Mouse (Mus musculus) heart, postnatal 10 days (tissue): ENCODE results near the gene Tesc. TPM values are rescaled to one million over a fixed set of nuclear protein-coding genes. Genes with fewer than 3 reads are reported as not detected.

ENCODE experiments used
- DNase-seq, 2 experiments: peaks; one replicate each; pipeline ENCODE4 v3.0.0; 2021
- intact Hi-C: fragments of 180-260 bp; cut with DNase I; formaldehyde crosslinking; loops from one replicate; pipeline ENCODE4 v1.15.1; 2025
- total RNA-seq, 2 experiments: library from RNA; stranded (reverse); gene quantifications; 2 replicates each; pipeline ENCODE4 v1.2.3; 2021

The Tesc gene
- total RNA-seq, 2 experiments from 2014 or later, result 111 to 112 TPM

DNA sequence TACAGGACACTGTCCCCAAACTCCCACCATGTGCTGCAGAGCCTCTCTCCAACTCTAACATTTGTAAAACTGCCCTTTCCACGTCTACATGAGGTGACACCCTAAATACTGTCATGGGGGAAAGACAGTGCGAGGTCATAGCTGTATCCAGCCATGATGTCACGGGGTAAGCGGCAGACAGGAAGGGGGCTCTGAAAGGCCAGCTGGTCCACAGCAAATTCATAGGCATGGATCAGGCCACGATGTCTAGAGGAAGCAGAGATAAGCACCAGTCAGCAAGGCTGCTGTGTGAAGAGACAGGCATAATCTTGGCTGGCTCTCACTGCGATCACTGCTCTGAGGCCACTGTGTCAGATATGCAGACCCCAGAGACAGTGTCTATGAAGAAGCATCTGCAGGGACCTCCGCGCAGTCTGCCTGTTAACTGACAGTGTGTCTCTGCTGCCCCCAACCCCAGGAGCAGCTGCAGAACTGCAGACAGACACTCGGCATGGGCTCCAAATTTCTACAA, 40.5 kb downstream of the Tesc start:
- no peak for DNase-seq
- intact Hi-C loops, result loop anchor here (5.0 kb wide), 1 partner anchor 46 kb away; no protein-coding TSS in a partner anchor

DNA sequence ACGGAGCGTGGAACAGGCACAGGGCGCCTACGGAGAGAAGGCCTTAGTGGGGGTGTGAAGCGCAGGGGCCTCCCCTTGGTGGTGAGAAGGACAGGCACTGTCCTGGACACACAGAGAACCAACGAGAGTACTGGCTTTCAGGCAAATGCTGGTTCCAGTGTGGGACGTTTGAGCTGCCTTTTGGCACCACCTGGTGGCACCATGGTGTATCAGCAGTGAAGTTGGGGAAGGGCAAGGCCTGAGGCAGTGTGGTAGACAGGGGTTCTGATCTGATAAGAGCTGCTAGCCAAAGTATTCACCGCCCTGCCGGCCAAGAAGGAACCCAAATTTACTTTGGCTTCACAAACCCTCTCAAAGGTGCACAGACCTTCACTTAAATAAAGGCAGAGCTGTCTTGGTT, 41.8 kb downstream of the Tesc start:
- intact Hi-C loops, result loop anchor here (1.0 to 5.0 kb wide), 2 partner anchors 47 to 65 kb away; no protein-coding TSS in a partner anchor

DNA sequence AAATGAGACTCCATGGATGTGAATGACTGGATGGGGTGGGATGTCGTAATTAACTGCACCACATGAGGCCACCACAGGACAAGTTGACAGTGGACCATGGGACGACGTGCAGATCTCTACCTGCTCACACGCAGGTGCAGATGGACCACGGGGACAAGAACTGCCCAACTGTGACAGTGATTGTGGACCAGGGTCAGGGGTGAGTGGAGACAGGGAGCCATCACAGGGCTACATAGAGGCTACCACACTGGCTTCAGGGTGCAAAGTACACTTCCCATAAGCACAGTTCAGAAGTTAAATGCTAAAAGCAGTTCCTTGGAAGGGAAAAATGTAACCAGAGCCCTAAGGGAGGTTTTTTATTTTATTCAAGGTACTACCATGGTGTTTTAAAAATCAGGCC, 44.2 kb downstream of the Tesc start:
- intact Hi-C loops, result no loop called here
- no peak for DNase-seq

More for the DNA sequence above, 41.8 kb downstream of the Tesc start:
- peak; percentile 81 to 83 for DNase-seq

DNA sequence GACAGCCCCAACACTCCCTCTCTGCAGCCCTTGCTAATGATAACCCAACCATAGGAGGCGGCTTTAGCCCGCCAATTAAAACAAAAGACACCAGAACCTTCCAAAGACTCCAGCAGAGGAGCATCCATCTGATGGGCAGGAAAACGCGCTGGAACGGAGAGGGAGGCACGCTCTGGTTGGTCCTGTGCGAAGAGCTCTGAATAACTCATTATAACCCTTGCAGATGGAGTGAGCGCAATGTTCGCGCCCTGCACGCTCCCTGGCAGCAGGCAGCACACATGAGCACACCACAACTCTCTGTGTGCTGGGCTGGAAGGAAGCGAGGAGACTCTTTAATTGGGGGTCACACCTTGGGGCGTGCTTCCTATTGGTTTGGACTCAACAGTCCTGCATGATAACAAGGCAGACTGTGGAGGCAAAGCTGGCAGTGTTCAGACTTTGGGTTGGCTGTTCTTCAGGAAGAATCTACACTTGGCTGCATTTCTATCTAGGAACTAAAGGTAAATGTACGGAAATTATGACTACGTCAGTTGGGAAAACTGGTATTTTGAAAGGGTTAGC, 45.8 kb downstream of the Tesc start:
- no peak for DNase-seq
- intact Hi-C loops, result no loop called here

DNA sequence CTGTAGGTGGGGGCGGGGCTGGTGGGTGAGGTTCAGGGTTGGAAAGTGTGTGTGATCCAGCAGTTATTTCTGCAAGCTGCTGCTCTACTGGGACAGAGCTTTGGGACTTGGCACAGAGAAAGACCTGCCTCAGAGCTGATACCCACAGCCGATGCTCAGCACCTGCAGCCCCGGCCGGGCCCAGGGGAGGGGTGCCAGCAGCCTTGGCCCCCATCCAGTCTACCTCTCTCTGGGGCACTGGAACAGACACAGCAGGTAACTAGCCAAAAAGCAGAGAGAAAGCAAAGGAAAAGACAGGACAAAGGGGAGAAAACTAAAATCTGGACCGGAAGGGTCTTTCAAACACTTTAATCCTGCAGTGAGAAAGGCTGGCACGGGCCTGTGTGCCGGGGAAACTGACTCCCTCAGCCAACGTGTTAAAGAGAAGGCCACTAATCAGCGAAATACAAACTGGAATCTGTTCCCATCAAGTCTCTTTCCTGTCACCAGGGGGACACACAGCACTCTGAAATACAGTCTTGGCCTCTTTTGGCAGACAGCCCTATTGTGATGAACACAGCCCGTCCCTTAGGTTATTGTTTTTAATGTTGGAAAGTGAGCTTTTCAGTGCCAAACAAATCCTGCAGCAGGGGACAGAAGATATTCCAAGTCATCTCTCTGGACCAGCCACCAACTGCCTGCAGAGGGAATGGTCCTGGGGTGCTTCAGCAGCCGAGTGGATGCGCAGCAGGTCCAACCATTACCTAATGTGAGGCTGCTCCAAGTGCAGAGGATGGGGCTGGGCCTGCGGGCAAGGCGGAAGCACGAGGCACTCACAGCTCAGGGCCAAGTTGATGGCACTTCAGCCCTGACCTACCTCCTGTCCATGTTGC, 49.4 kb downstream of the Tesc start:
- intact Hi-C loops, result no loop called here
- no peak for DNase-seq

DNA sequence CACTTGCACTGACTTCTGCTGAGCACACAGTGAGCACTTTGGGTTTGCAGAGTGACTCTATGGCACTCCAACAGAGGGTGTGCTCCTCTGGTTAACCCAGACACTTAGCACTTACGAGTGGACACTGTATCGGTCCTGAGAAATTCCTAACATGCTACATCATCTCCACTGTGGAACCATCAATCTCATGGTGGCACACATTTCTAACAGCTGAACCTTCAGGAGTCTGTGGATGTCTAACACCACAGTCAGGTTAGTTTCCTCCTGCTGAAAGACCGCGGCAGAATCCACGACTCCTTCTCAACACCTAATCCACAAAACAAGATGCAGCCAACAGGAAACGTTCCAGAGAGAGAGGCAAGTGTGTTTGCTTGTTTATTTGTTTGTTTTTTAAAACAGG, 51.0 kb downstream of the Tesc start:
- DNase-seq, result no peak
- intact Hi-C loops, result no loop called here

DNA sequence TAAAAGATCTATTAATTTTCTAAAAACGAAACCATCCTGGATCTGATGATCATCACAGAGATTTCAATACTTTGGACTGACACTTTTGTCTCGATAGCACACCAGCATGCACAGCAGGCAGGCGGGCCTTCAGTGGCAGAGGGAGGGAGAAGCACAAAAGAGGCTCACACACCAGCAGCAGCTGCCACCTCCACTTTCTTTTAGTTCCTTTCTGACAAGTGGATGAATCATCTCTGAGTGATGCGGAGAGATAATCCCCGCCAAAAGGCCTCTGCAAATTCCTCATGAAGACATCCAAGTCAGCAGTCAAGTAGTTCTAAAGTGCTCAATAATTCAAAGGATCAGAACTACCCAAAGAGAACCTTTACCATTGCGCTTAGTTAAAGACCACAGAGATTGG, 51.8 kb downstream of the Tesc start:
- intact Hi-C loops, result no loop called here
- DNase-seq, result no peak

DNA sequence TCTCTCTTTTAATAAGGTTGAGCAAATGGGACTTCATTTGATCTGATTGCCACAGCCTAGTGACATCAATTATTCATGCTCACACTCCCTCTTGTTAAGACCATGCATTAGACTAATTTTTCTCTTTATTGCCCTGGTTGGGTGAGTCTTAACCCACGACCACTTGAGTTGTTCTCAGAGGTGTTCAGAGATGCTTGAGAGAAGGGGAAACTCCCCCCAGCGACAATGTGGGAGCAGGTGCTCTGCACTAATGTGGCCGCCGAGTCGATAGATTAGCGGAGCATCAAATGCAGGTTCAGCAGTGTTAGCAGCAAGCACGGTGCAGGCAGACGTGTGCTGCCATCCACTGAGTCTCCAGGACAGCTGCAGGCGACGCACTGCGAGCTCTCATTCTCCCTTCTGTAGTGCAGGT, 52.3 kb downstream of the Tesc start:
- intact Hi-C loops, result no loop called here
- DNase-seq, result no peak

DNA sequence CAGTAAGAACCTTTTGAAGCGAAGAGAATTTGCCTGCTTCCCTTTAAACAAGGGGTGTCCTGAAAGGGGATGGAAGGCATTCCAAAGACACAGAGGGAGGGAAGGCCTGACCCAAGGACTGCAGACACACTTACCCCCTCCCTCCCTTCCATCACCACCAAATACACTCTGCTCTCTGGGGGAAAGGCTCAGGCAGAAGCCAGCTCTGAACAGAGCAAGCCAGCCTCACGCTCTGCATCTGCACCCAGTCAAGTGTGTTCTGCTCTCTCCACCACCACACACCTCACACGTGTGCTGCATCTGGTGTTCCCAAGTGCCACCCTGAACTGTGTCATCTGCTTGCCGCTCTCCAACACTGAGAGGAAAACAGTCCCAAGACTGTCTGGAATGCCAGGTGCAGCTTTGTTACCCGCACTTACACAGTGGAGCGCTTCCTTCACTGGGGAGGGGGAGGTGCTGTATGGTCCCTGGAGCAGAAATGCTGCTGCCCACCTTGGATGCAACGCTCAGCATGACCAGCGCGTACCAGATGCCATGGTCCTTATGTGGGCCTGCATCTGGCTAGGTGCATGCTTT, 53.9 kb downstream of the Tesc start:
- intact Hi-C loops, result no loop called here
- no peak for DNase-seq

DNA sequence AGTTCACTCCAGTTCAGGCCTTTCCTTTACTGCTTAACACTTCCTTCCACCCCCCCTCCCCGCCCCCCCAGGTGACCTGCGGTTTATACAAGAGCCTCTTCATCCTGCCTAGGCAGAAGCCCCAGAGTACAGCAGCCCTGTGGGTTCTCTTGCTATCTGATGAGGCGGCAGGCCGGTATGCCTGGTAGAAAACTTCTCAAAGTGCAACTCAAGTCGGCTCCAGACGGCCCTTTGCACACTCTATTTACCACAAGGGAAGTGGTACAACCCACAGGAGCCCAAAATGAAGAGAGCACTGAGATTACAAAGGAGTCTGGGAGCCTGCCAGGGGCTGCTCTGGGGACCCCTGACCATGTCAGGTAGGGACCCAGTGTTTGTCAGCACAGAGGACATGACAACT, 54.5 kb downstream of the Tesc start:
- no peak for DNase-seq
- intact Hi-C loops, result no loop called here

DNA sequence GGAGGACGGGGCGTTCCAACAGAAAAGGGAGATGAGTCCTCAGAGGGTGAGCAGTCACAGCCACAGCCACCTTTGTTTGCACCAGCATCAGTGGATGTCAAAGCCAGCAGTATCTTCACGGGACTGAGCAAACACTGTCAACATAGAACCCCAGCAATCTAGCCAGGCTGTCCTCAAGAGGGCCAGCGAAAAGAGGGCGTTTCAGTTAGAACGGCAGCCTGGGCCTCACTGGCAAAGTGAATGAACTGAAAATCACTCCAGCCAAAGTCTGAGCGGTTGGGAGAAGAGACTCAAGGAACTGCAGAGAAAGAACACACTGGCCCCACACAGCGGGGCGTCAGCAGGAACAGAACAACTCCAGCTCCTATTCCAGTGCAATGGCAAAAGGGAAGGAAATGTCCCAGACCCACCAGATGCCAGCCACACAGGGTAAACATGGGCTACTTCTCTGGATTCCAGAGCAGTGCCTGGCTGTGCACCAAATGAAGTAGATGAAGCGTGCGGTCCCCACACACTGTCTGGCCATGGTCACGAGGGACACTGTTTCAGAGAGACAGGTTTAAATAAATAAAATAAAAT, 55.6 kb downstream of the Tesc start:
- intact Hi-C loops, result no loop called here
- no peak for DNase-seq

DNA sequence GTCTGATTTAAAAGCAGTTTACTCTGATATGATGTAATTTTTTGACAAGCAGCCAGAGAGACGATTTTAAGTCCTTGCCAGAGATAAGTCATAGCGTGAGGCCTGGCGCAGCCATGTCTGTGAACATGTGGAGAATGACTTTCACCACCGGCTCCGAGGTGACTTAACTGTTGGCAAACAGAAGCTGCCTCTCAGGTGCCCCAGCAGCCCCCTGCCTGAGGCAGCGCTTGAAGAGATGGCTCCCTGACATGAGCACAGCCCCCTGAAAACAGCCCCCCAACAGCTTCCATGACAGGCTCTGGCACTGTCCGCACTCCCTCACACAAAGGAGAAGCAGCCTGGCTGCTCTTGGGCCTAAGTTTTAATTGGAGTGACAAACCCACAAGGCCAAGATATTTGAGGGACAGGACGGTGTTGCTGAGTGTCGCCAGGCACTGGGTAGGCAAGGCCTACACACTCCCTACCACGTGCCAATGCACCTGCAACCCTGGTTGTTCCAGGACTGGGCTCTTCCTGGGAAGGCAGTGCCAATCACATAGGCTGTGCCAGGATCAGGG, 56.7 kb downstream of the Tesc start:
- no peak for DNase-seq
- intact Hi-C loops, result no loop called here

DNA sequence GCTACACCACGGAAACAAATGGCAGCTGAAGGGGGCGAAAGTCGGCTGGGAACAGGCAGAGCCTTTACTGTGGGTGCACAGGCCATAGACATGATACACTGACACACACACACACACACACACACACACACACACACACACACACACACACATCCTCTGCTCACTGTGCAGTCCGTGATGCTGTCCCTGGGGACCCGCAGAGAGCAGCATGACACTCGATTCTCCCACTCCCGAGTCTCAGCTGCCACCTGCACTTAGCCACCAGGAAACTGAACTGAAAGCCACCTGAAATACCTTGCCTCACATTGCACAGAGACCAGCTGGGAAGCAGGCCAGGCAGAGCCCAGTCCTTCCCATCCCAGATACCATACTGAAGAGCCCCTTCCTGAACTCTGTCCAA, 57.8 kb downstream of the Tesc start:
- intact Hi-C loops, result no loop called here
- DNase-seq, result no peak

DNA sequence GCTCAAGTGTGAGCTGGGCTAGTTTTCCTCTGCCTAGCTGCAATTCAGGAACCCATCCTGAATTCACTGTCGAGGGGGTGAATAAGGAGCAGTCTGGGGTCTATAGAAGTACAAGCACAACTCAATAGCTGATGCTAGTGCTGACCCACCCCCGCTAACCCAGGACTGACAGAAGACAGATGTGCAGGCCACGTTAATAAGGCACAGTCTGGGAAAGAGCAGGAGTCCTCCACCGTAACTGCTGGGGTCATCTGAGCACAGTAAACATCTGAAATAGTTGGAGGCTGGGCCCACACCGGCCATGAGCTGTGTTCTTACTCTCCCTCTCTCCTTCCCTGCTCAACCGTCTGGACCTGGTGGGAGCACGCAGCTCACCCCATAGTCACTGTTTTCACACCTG, 59.4 kb downstream of the Tesc start:
- intact Hi-C loops, result no loop called here
- no peak for DNase-seq

DNA sequence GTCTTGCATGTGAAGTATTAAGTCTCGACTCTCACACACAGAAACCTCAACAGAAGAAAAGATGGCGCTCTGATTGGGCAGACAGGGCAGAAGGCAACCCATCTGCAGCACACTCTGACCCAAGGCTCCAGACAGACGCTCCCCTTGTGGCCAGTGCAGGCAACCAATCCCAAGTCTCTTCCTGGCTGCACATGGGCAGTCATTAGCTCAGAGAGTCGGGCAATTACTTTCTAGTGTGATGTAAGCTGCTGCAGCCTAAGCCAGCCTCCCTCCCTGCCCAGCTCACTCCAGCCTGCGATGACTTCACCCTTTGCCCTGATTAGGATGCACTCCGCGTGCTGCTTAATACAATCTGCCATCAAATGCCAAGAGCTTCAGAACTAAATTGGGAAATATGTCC, 61.6 kb downstream of the Tesc start:
- DNase-seq, result peak; percentile 69 to 75

DNA sequence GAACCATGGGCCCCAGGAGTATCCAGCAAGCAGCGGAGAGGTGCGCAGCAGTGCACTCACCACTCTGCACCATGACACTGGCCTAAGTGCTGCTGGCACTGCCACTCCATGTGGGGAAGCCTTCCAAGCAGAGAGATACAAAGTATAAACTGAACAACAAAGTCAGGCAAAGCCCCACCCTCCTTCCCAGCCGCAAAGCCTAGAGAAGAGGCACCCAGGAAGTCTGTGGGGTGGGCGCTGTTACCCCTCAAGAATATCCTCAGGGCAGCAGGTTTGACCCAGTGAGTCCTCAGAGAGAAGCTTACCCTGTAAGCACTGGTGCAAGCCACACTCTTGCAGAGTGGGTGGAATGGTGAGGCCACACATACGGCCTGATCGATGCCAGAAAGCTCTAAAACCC, 62.6 kb downstream of the Tesc start:
- intact Hi-C loops, result no loop called here
- no peak for DNase-seq

More for the DNA sequence above, 61.6 kb downstream of the Tesc start:
- intact Hi-C loops, result no loop called here

DNA sequence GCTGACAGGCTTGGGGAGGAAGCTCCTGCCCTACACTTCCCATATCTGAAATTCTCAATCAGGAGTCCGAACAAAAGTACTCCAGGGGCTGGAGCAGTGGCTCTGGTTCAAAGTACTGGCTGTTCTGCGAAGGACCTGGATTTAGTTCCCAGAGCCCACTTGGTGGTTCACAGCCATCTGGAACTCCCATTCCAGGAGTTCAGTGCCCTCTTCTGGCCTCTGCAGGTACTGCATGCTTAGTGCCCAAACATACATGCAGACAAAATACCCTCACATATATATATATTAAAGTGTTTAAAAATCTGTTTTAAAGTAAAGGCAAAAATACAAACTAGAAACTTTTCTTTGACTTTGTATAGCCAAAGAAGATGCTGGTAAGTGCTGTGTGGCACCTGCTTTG, 63.3 kb downstream of the Tesc start:
- intact Hi-C loops, result no loop called here

DNA sequence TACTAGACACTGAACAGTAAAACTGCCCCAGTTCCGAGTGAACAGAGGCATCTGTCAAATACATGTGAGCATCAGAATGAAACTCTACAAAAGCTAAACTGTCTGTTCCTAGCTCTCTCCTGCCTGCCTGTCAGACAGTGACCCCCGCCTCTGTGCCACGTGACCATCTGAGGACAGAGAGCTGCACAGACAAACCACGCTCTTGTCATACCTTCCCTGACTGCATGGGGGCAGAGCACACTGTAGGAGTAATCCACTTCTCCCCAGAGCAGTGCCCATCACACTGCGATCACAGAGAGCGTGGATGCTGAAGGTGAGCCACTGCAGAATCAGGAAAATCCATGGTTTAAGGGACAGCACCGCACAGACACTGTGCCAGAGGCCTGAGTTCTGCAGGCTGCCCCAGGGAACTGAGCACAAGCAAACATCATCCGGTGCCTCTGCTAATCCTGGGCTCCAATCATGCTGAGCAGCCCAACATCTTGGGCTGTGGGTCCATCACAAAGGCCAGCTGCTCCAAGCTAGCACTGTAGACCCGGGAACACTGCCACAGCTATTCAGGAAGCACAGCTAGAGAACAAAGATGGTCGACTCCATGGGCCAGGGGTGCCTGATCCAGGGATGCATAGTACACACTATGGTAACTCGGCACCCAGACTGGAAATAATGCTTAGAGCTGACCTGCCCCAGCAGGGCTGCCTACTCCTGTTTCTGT, 65.9 kb downstream of the Tesc start:
- no peak for DNase-seq
- intact Hi-C loops, result no loop called here

More for the DNA sequence above, 63.3 kb downstream of the Tesc start:
- peak in 1 of 2 experiments; percentile 49 for DNase-seq

DNA sequence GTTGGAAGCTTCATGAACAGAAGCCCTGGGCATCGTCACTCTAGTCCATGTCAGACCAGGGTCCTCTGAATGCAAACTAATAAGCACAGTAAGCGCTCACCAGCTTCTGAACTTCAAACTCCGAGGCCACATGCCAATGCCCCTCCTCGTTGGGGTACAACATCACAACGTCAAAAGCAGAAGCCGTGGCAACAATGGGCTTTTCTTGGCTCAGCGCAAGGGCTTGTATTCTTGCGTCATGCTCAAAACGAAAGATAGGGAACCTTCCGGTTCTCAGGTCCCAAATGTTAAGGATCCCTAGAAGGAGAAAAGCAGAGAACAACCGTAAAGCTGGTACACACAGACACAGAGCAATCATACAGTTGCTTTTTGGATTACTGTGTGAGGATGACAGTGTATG, 67.9 kb downstream of the Tesc start:
- no peak for DNase-seq
- intact Hi-C loops, result no loop called here

DNA sequence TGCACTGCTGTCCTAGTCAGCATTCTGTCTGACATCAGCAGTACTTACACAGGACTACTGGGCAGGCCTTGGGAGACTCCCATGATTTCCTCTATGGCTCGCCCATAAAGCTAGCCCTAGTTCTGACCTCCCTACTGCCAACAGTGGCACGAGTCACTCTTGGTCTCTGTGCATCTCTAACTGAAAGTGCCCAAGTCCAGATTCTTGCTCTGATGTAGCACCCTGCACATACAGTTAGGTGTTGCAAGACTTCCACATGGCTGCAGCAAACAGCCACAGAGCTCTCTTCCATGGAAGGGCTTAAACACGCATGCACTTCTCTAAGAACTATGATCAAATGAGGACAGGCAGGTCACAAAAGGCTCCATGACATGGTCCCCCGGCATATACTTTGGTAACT, 68.3 kb downstream of the Tesc start:
- intact Hi-C loops, result no loop called here
- no peak for DNase-seq
